Mouse (Mus musculus): ENCODE measurements around the gene Gm43064.
"Not testable (repeated sequence)": the region's sequence is repeated elsewhere in the genome, so short reads cannot be mapped to it uniquely, and the experiment has no call there.

The Gm43064 gene

GRCm38 (mm10) chr3:103801631-103802531 lies 7.5 kb upstream of the Gm43064 start:
- DNase-seq = peak; percentile 39 to 49

- peak in 1 of 2 experiments; percentile 25 for DNase-seq
These were observed 6.5 kb upstream of the Gm43064 start for GRCm38 (mm10) chr3:103802861-103803260.

- DNase-seq = no peak
These were observed 3.7 kb upstream of the Gm43064 start for GRCm38 (mm10) chr3:103805671-103806070.

GRCm38 (mm10) chr3:103809799-103810150 lies 402 bp downstream of the Gm43064 start:
- DNase-seq = no peak

- DNase-seq = no peak
These were observed 1.6 kb downstream of the Gm43064 start for GRCm38 (mm10) chr3:103810967-103811366.

GRCm38 (mm10) chr3:103827548-103827947 lies 18.2 kb downstream of the Gm43064 start:
- DNase-seq = no peak

- DNase-seq = no peak
These were observed 19.7 kb downstream of the Gm43064 start for GRCm38 (mm10) chr3:103829036-103829435.

GRCm38 (mm10) chr3:103830681-103831080 lies 21.3 kb downstream of the Gm43064 start:
- DNase-seq = not testable (repeated sequence)

- DNase-seq = no peak
These were observed 21.8 kb downstream of the Gm43064 start for GRCm38 (mm10) chr3:103831146-103831545.

GRCm38 (mm10) chr3:103832426-103832825 lies 23.1 kb downstream of the Gm43064 start, which contains the start of gene Bcl2l15:
Gene Bcl2l15, plus strand, starts transcription at chr3:103832601.
- DNase-seq = no peak

GRCm38 (mm10) chr3:103834001-103834400 lies 24.6 kb downstream of the Gm43064 start:
- DNase-seq = no peak

GRCm38 (mm10) chr3:103835272-103835950 lies 26.0 kb downstream of the Gm43064 start:
- DNase-seq = no peak

- DNase-seq = no peak
These were observed 26.6 kb downstream of the Gm43064 start for GRCm38 (mm10) chr3:103835951-103836310.

GRCm38 (mm10) chr3:103836453-103836852 lies 27.1 kb downstream of the Gm43064 start:
- no peak for DNase-seq

GRCm38 (mm10) chr3:103839711-103840110 lies 30.3 kb downstream of the Gm43064 start:
- DNase-seq = no peak

GRCm38 (mm10) chr3:103840195-103840594 lies 30.8 kb downstream of the Gm43064 start:
- DNase-seq = not testable (repeated sequence)

- DNase-seq = not testable (repeated sequence)
These were observed 31.6 kb downstream of the Gm43064 start for GRCm38 (mm10) chr3:103840946-103841345.

GRCm38 (mm10) chr3:103850644-103851363 lies 41.4 kb downstream of the Gm43064 start:
- DNase-seq = no peak

- no peak for DNase-seq
These were observed 42.1 kb downstream of the Gm43064 start for GRCm38 (mm10) chr3:103851481-103851880.

GRCm38 (mm10) chr3:103851882-103852281 lies 42.5 kb downstream of the Gm43064 start:
- no peak for DNase-seq

- DNase-seq = peak; percentile 38 to 79
These were observed 43.4 kb downstream of the Gm43064 start for GRCm38 (mm10) chr3:103852565-103853299.

GRCm38 (mm10) chr3:103853804-103854203 lies 44.4 kb downstream of the Gm43064 start:
- no peak for DNase-seq
